Mouse (Mus musculus): ENCODE measurements at regions not wholly inside any gene's neighbourhood (a gene's known extent, or its start where the extent isn't known, plus 50 kb on each side); places are given as distances from the start of the nearest gene placed in this dataset.

GRCm38 (mm10) chr9:83700056-83700455 is 106.0 kb downstream of the Elovl4 start:
- TF ChIP-seq CTCF (IDR thresholded peaks at IDR 0.05; ENCODE audit: borderline replicate concordance, insufficient read depth, low read length) (no peak), POLR2A (IDR thresholded peaks at IDR 0.05; ENCODE audit: low read depth, low read length) (no peak)

Data from embryonic fibroblast, embryonic 13.5 days (primary cell).